Mouse (Mus musculus) adrenal gland, adult 2 months (tissue): ENCODE measurements around the gene Bnip3. TPM values are rescaled to one million over a fixed set of nuclear protein-coding genes. Genes with fewer than 3 reads are reported as not detected.

ENCODE experiments used
- DNase-seq: peaks from one replicate; pipeline ENCODE4 v3.0.0; 2021
- polyA plus RNA-seq: library from polyadenylated mRNA; depleted of rRNA; stranded (reverse); fragments of >200 nt; gene quantifications from 2 replicates; pipeline ENCODE4 v1.2.3, GENCODE M21; 2012
- total RNA-seq, 2 experiments: library from RNA; stranded (reverse); gene quantifications; 2 replicates each; pipeline ENCODE4 v1.2.3; 2021

The Bnip3 gene
- total and polyA plus RNA-seq, 3 experiments, result 126 to 303 (median 220) TPM

GRCm38 (mm10) chr7:138906441-138906840 lies 2.9 kb downstream of the Bnip3 start:
- DNase-seq, result no peak

GRCm38 (mm10) chr7:138903886-138904435 lies 5.4 kb downstream of the Bnip3 start:
- DNase-seq, result peak; percentile 45

GRCm38 (mm10) chr7:138898743-138899142 lies 10.6 kb downstream of the Bnip3 start:
- DNase-seq, result no peak

- no peak for DNase-seq
Measured at GRCm38 (mm10) chr7:138898122-138898521, 11.2 kb downstream of the Bnip3 start.

- DNase-seq, result no peak
Measured at GRCm38 (mm10) chr7:138885365-138886289, 23.7 kb downstream of the Bnip3 start.

GRCm38 (mm10) chr7:138883724-138884123 lies 25.6 kb downstream of the Bnip3 start:
- no peak for DNase-seq

- DNase-seq, result no peak
Measured at GRCm38 (mm10) chr7:138875031-138875430, 34.3 kb downstream of the Bnip3 start.

- DNase-seq, result no peak
Measured at GRCm38 (mm10) chr7:138872956-138873355, 36.4 kb downstream of the Bnip3 start.

- no peak for DNase-seq
Measured at GRCm38 (mm10) chr7:138868316-138868715, 41.0 kb downstream of the Bnip3 start.

GRCm38 (mm10) chr7:138867286-138867685 lies 42.0 kb downstream of the Bnip3 start:
- DNase-seq, result no peak

- no peak for DNase-seq
Measured at GRCm38 (mm10) chr7:138864776-138865175, 44.5 kb downstream of the Bnip3 start.

- no peak for DNase-seq
Measured at GRCm38 (mm10) chr7:138863950-138864572, 45.3 kb downstream of the Bnip3 start.

GRCm38 (mm10) chr7:138856670-138857069 lies 52.6 kb downstream of the Bnip3 start:
- DNase-seq, result peak; percentile 60

- DNase-seq, result no peak
Measured at GRCm38 (mm10) chr7:138854201-138854600, 55.1 kb downstream of the Bnip3 start.

- DNase-seq, result peak; percentile 17
Measured at GRCm38 (mm10) chr7:138853417-138854031, 55.8 kb downstream of the Bnip3 start.

GRCm38 (mm10) chr7:138850083-138850482 lies 59.2 kb downstream of the Bnip3 start:
- DNase-seq, result no peak

- DNase-seq, result peak; percentile 11
Measured at GRCm38 (mm10) chr7:138848028-138848920, 61.0 kb downstream of the Bnip3 start.

- DNase-seq, result peak; percentile 21
Measured at GRCm38 (mm10) chr7:138847316-138848027, 61.8 kb downstream of the Bnip3 start.

- DNase-seq, result no peak
Measured at GRCm38 (mm10) chr7:138846502-138846991, 62.8 kb downstream of the Bnip3 start.
